Mouse (Mus musculus): ENCODE data around the gene Cox14. TPM values are rescaled to one million over a fixed set of nuclear protein-coding genes. Genes with fewer than 3 reads are reported as not detected.

The Cox14 gene
- polyA plus RNA-seq, 1 experiment: 284 TPM

DNA sequence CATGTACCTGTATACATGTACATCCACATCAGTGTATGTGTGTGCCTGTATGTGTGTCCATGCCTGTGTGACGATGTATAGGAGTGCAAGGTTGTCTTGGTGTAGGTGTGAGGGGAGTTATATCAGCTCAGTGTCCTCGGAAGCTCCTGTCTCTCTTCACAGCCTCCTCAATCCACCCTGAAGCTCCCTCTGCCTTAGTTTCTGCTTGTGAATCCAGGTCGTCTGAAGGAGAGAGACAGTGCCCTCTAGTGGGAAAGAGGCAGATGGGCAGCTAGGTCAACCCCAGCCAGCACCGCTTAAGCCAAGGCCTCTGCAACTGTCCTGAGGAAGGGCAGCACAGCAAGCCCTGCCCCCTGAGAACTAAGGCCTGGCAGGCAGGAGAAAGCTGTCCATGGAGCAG, 36.7 kb upstream of the Cox14 start:
- Histone ChIP-seq H3K4me3 (ENCODE audit: control insufficient read depth, insufficient read depth, low read length) (no peak overlapping the region), H3K27me3 (ENCODE audit: control insufficient read depth, insufficient read depth, low read length) (no peaks in the 10 kb centered on the region), H3K36me3 (ENCODE audit: control insufficient read depth, insufficient read depth, low read length) (no peaks in the 10 kb centered on the region), H3K27ac (ENCODE audit: control insufficient read depth, insufficient read depth, low read length) (no peak overlapping the region), H3K4me1 (replicated peaks; ENCODE audit: control insufficient read depth, insufficient read depth, low read length) (no peaks in the 10 kb centered on the region)
- peak; percentile 27 for DNase-seq
- 5% methylated on average over 4 of the region's 4 CpGs for WGBS
- TF ChIP-seq POLR2A (IDR thresholded peaks at IDR 0.05; ENCODE audit: control insufficient read depth, extremely low read depth, insufficient read depth, low read length, poor library complexity) (no peak), CTCF (IDR thresholded peaks at IDR 0.05; ENCODE audit: borderline replicate concordance, control insufficient read depth, extremely low read depth, insufficient read depth, low read length, poor library complexity) (peak; percentile 72; the same call in 1 of the 2 replicates)

DNA sequence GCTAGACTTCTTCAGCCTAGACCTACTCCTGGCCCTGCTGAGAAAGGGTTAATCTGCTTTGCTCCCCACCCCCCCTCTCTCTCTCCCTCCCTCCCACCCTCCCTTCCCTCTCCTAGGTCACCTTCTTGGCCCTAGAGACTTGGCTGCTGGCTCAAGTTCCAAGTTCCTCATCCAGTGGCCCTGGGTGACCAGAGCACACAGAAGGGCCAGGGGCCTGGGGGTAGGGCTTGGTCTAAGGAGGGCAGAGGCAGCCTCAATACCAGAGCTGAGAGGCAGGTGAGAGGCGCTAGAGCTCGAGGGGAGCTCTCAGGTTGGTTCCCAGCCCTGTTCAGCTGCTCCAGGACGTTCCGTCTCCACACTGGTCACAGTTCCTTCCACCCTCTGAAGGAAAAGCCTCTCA, 34.5 kb upstream of the Cox14 start:
- Histone ChIP-seq H3K4me1 (replicated peaks; ENCODE audit: control insufficient read depth, insufficient read depth, low read length) (no peaks in the 10 kb centered on the region), H3K27ac (ENCODE audit: control insufficient read depth, insufficient read depth, low read length) (no peak overlapping the region), H3K36me3 (ENCODE audit: control insufficient read depth, insufficient read depth, low read length) (no peaks in the 10 kb centered on the region), H3K27me3 (ENCODE audit: control insufficient read depth, insufficient read depth, low read length) (no peaks in the 10 kb centered on the region), H3K4me3 (ENCODE audit: control insufficient read depth, insufficient read depth, low read length) (no peak overlapping the region)
- TF ChIP-seq POLR2A (IDR thresholded peaks at IDR 0.05; ENCODE audit: control insufficient read depth, extremely low read depth, insufficient read depth, low read length, poor library complexity) (no peak), CTCF (IDR thresholded peaks at IDR 0.05; ENCODE audit: borderline replicate concordance, control insufficient read depth, extremely low read depth, insufficient read depth, low read length, poor library complexity) (no peak)
- no peak for DNase-seq
- WGBS: 31% methylated on average over 4 of the region's 4 CpGs

DNA sequence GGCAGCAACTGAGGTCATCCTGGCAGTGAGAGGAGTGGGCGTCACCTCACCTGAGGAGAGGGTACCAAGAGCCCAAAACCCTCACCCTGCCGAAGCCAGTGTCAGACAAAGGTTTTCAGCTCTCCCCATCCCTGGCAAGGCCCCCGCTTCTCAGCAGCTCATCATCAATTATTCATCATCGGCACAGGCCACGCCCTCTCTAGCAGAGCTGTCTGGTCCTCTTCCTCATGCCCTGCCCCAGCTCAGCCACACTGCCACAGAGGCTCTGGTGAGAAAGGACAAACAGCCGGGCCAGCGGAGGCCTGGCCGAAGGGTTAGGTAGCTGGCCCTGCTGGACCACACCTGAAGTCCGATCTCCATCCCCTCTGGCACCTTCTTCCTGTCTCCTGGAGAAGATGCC, 33.4 kb upstream of the Cox14 start:
- TF ChIP-seq POLR2A (IDR thresholded peaks at IDR 0.05; ENCODE audit: control insufficient read depth, extremely low read depth, insufficient read depth, low read length, poor library complexity) (no peak), CTCF (IDR thresholded peaks at IDR 0.05; ENCODE audit: borderline replicate concordance, control insufficient read depth, extremely low read depth, insufficient read depth, low read length, poor library complexity) (no peak)
- DNase-seq: no peak
- Histone ChIP-seq H3K4me3 (ENCODE audit: control insufficient read depth, insufficient read depth, low read length) (no peak overlapping the region), H3K27me3 (ENCODE audit: control insufficient read depth, insufficient read depth, low read length) (no peaks in the 10 kb centered on the region), H3K27ac (ENCODE audit: control insufficient read depth, insufficient read depth, low read length) (no peak overlapping the region), H3K4me1 (replicated peaks; ENCODE audit: control insufficient read depth, insufficient read depth, low read length) (no peaks in the 10 kb centered on the region), H3K36me3 (ENCODE audit: control insufficient read depth, insufficient read depth, low read length) (no peaks in the 10 kb centered on the region)
- WGBS: 59% methylated on average over 9 of the region's 9 CpGs

DNA sequence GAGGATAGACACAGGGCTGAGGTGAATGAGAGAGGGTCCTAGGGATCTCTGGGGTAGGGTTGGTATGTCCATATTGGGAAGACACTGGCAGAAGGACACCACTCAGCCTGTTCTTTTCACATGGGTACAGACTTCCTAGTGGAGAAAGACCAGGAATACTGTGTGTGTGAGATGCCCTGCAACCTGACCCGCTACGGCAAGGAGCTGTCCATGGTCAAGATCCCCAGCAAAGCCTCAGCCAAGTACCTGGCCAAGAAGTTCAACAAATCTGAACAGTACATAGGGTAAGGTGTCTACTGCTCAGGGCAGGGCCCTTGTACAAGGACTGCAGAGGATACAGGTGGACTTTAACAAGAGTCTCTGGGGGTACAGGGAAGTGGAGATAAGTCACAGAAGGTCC, 28.1 kb upstream of the Cox14 start:
- no peak overlapping the region for H3K27ac ChIP-seq (ENCODE audit: control insufficient read depth, insufficient read depth, low read length)
- TF ChIP-seq POLR2A (IDR thresholded peaks at IDR 0.05; ENCODE audit: control insufficient read depth, extremely low read depth, insufficient read depth, low read length, poor library complexity) (no peak), CTCF (IDR thresholded peaks at IDR 0.05; ENCODE audit: borderline replicate concordance, control insufficient read depth, extremely low read depth, insufficient read depth, low read length, poor library complexity) (no peak)
- no peaks in the 10 kb centered on the region for H3K27me3 ChIP-seq (ENCODE audit: control insufficient read depth, insufficient read depth, low read length)
- no peaks in the 10 kb centered on the region for H3K36me3 ChIP-seq (ENCODE audit: control insufficient read depth, insufficient read depth, low read length)
- WGBS: 60% methylated on average over 2 of the region's 2 CpGs
- no peak for DNase-seq
- H3K4me1 ChIP-seq (replicated peaks; ENCODE audit: control insufficient read depth, insufficient read depth, low read length): peaks cover 4% of the 10 kb centered on the region
- H3K4me3 ChIP-seq (ENCODE audit: control insufficient read depth, insufficient read depth, low read length): no peak overlapping the region

DNA sequence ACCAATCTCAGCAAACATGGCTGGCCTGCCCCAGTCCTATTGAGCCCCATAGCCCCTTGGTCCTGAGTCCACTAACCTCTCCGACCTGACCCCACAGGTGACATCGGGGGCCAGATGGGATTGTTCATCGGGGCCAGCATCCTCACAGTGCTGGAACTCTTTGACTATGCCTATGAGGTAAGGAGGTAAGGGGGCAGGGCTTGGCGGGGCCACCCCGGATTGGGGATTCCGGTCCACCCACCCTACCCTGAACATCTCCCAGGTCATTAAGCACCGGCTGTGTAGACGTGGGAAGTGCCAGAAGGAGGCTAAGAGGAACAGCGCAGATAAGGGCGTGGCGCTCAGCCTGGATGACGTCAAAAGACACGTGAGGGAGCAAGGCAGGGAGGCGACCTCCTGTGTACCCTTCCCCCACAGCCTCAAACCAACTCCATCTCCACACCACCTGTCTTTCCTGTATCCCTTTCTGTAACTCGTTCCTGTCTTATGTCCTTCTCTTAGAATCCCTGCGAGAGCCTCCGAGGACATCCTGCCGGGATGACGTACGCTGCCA, 26.8 kb upstream of the Cox14 start:
- H3K4me3 ChIP-seq (ENCODE audit: control insufficient read depth, insufficient read depth, low read length): no peak overlapping the region
- H3K4me1 ChIP-seq (replicated peaks; ENCODE audit: control insufficient read depth, insufficient read depth, low read length): peaks cover 11% of the 10 kb centered on the region
- WGBS: 51% methylated on average over 20 of the region's 20 CpGs
- TF ChIP-seq CTCF (IDR thresholded peaks at IDR 0.05; ENCODE audit: borderline replicate concordance, control insufficient read depth, extremely low read depth, insufficient read depth, low read length, poor library complexity) (no peak), POLR2A (IDR thresholded peaks at IDR 0.05; ENCODE audit: control insufficient read depth, extremely low read depth, insufficient read depth, low read length, poor library complexity) (no peak)
- no peaks in the 10 kb centered on the region for H3K36me3 ChIP-seq (ENCODE audit: control insufficient read depth, insufficient read depth, low read length)
- H3K27ac ChIP-seq (ENCODE audit: control insufficient read depth, insufficient read depth, low read length): no peak overlapping the region
- no peaks in the 10 kb centered on the region for H3K27me3 ChIP-seq (ENCODE audit: control insufficient read depth, insufficient read depth, low read length)
- DNase-seq: no peak

DNA sequence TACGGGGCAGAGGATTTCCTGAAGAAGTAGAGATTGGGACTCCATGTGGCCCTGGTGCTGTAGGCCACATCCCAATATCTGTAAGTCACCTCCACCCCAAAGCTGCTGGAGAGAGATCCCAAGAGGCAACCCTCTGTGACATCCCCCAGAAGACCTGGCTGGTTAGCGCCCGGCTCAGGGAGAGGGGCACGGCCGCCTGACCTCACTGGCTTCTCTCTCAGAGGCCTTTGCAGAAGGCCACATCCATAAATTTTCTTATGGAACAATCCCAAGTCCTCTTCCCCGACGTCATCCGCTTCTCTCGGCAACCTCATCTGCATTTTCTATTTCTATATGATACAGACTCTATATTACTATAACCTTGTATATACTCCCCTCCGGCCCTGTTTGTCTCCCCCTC, 25.7 kb upstream of the Cox14 start:
- H3K4me3 ChIP-seq (ENCODE audit: control insufficient read depth, insufficient read depth, low read length): no peak overlapping the region
- no peak for DNase-seq
- 97% methylated on average over 10 of the region's 10 CpGs for WGBS

More for the DNA sequence above, 25.7 kb upstream of the Cox14 start:
- Histone ChIP-seq H3K27ac (ENCODE audit: control insufficient read depth, insufficient read depth, low read length) (no peak overlapping the region), H3K4me1 (replicated peaks; ENCODE audit: control insufficient read depth, insufficient read depth, low read length) (peaks cover 11% of the 10 kb centered on the region), H3K27me3 (ENCODE audit: control insufficient read depth, insufficient read depth, low read length) (no peaks in the 10 kb centered on the region), H3K36me3 (ENCODE audit: control insufficient read depth, insufficient read depth, low read length) (peaks cover 3% of the 10 kb centered on the region; the same call in 1 of the 2 replicates)
- TF ChIP-seq POLR2A (IDR thresholded peaks at IDR 0.05; ENCODE audit: control insufficient read depth, extremely low read depth, insufficient read depth, low read length, poor library complexity): no peak
- no peak for TF ChIP-seq CTCF (IDR thresholded peaks at IDR 0.05; ENCODE audit: borderline replicate concordance, control insufficient read depth, extremely low read depth, insufficient read depth, low read length, poor library complexity)

All from thymus, adult 2 months (tissue).